Mouse (Mus musculus) left cerebral cortex, postnatal 36 days (tissue): ENCODE results near the gene Mgarp. TPM values are rescaled to one million over a fixed set of nuclear protein-coding genes. Genes with fewer than 3 reads are reported as not detected.
"Not testable (repeated sequence)": the region's sequence is repeated elsewhere in the genome, so short reads cannot be mapped to it uniquely, and the experiment has no call there.

ENCODE experiments used
- DNase-seq, 2 experiments: peaks; one replicate each; pipeline ENCODE4 v3.0.0; 2021 to 2022; ENCODE audit warnings: low spot score in 2 of 2, mixed read lengths in 1 of 2
- intact Hi-C: fragments of 180-260 bp; cut with DNase I; formaldehyde crosslinking; loops from one replicate; pipeline ENCODE4 v1.15.1; 2025
- total RNA-seq, 2 experiments: library from RNA; stranded (reverse); gene quantifications; 2 replicates each; pipeline ENCODE4 v1.2.3; 2021

Mgarp gene
- total RNA-seq, 2 experiments from 2014 or later = not detected

GRCm38 (mm10) chr3:51399531-51399930 is 3.0 kb upstream of the Mgarp start:
- no peak for DNase-seq
- intact Hi-C loops = no loop called here

- intact Hi-C loops = no loop called here
- DNase-seq = no peak
Measured at GRCm38 (mm10) chr3:51398667-51399066, 2.1 kb upstream of the Mgarp start.

GRCm38 (mm10) chr3:51397700-51398299 is 1.3 kb upstream of the Mgarp start:
- intact Hi-C loops = no loop called here
- no peak for DNase-seq

- DNase-seq = no peak
- intact Hi-C loops = no loop called here
Measured at GRCm38 (mm10) chr3:51395461-51396145, 935 bp downstream of the Mgarp start.

GRCm38 (mm10) chr3:51394881-51395280 is 1.7 kb downstream of the Mgarp start:
- intact Hi-C loops = no loop called here
- DNase-seq = no peak

- intact Hi-C loops = no loop called here
Measured at GRCm38 (mm10) chr3:51393651-51394050, 2.9 kb downstream of the Mgarp start.

GRCm38 (mm10) chr3:51393018-51393417 is 3.5 kb downstream of the Mgarp start:
- DNase-seq = not testable (repeated sequence)

More at GRCm38 (mm10) chr3:51393651-51394050, 2.9 kb downstream of the Mgarp start:
- no peak for DNase-seq

GRCm38 (mm10) chr3:51391591-51391990 is 4.9 kb downstream of the Mgarp start:
- intact Hi-C loops = no loop called here
- no peak for DNase-seq

More at GRCm38 (mm10) chr3:51393018-51393417, 3.5 kb downstream of the Mgarp start:
- intact Hi-C loops = not testable (repeated sequence)

GRCm38 (mm10) chr3:51391095-51391494 is 5.4 kb downstream of the Mgarp start:
- intact Hi-C loops = no loop called here

GRCm38 (mm10) chr3:51388904-51389303 is 7.6 kb downstream of the Mgarp start:
- DNase-seq = no peak
- intact Hi-C loops = no loop called here

More at GRCm38 (mm10) chr3:51391095-51391494, 5.4 kb downstream of the Mgarp start:
- no peak for DNase-seq

GRCm38 (mm10) chr3:51387868-51388381 is 8.6 kb downstream of the Mgarp start:
- no peak for DNase-seq
- intact Hi-C loops = no loop called here

GRCm38 (mm10) chr3:51387134-51387451 is 9.4 kb downstream of the Mgarp start:
- DNase-seq = no peak
- intact Hi-C loops = no loop called here

- DNase-seq = no peak
- intact Hi-C loops = no loop called here
Measured at GRCm38 (mm10) chr3:51386441-51387133, 10.0 kb downstream of the Mgarp start.

- intact Hi-C loops = no loop called here
- no peak for DNase-seq
Measured at GRCm38 (mm10) chr3:51383409-51383808, 13.1 kb downstream of the Mgarp start.

GRCm38 (mm10) chr3:51380660-51381014 is 15.9 kb downstream of the Mgarp start:
- intact Hi-C loops = no loop called here
- DNase-seq = no peak

- DNase-seq = no peak
- intact Hi-C loops = no loop called here
Measured at GRCm38 (mm10) chr3:51379786-51380659, 16.5 kb downstream of the Mgarp start.

- no peak for DNase-seq
- intact Hi-C loops = no loop called here
Measured at GRCm38 (mm10) chr3:51378665-51378946, 17.9 kb downstream of the Mgarp start.

- DNase-seq = no peak
- intact Hi-C loops = no loop called here
Measured at GRCm38 (mm10) chr3:51377878-51378664, 18.5 kb downstream of the Mgarp start.
